Mouse (Mus musculus) CH12.LX (cell line): ENCODE measurements around the gene Rpn1. TPM values are rescaled to one million over a fixed set of nuclear protein-coding genes. Genes with fewer than 3 reads are reported as not detected.
A peak's percentile ranks its signal among the peaks of the same experiment; 100 is the strongest.

Source experiments
- DNase-seq: peaks from one replicate; pipeline ENCODE4 v3.0.0-alpha.2; 2013; ENCODE audit errors: extremely low read depth
- H3K27ac ChIP-seq: 2 replicates; pipeline ENCODE4 v1.5.1; 2012; ENCODE audit warnings: low read depth, mild to moderate bottlenecking, control low read depth, moderate library complexity; ENCODE audit not compliant: insufficient read depth
- H3K27me3 ChIP-seq: replicated peaks from 2 replicates; pipeline ENCODE3; 2012; ENCODE audit warnings: inconsistent platforms
- H3K36me3 ChIP-seq, 2 experiments: replicated peaks in 1 of 2; 2 replicates each; pipeline versions ENCODE3 to v1.6.1; 2012; ENCODE audit warnings: inconsistent platforms in 1 of 2, low read length in 1 of 2, mild to moderate bottlenecking in 1 of 2, mixed read lengths in 1 of 2, moderate library complexity in 1 of 2; ENCODE audit not compliant: control insufficient read depth in 1 of 2, insufficient read depth in 1 of 2
- H3K4me1 ChIP-seq, 2 experiments: 2 replicates each; pipeline ENCODE4 v1.6.1; 2012; ENCODE audit warnings: inconsistent platforms in 1 of 2, moderate library complexity in 1 of 2; ENCODE audit not compliant: insufficient read depth in 2 of 2, control insufficient read depth in 1 of 2
- H3K4me2 ChIP-seq: 2 replicates; pipeline ENCODE4 v1.6.1; 2012; ENCODE audit warnings: low read depth, mild to moderate bottlenecking, control low read depth; ENCODE audit not compliant: poor library complexity, insufficient read depth, severe bottlenecking
- H3K4me3 ChIP-seq, 3 experiments: fragments of 150-350 bp in 1 of 3; sonication (generic) in 1 of 3; replicated peaks in 1 of 3; 2 replicates each; pipeline versions ENCODE3 to v1.5.1; 2011 to 2012; ENCODE audit warnings: low read depth in 2 of 3, low read length in 2 of 3, mild to moderate bottlenecking in 2 of 3, moderate library complexity in 2 of 3, control low read depth in 1 of 3, improper control_type of control experiment in 1 of 3, inconsistent platforms in 1 of 3, mixed read lengths in 1 of 3; ENCODE audit not compliant: poor library complexity in 1 of 3
- H3K79me2 ChIP-seq: replicated peaks from 2 replicates; pipeline ENCODE4 v1.6.1; 2012; ENCODE audit warnings: mild to moderate bottlenecking, moderate library complexity; ENCODE audit not compliant: control insufficient read depth, poor library complexity, insufficient read depth, severe bottlenecking; ENCODE audit errors: extremely low read depth
- H3K9ac ChIP-seq: 2 replicates; pipeline ENCODE4 v1.6.1; 2012; ENCODE audit warnings: low read depth, mild to moderate bottlenecking, control low read depth, moderate library complexity; ENCODE audit not compliant: insufficient read depth
- H3K9me3 ChIP-seq: replicated peaks from 2 replicates; pipeline ENCODE3; 2012; ENCODE audit warnings: low read length, inconsistent platforms, mixed read lengths
- CHD2 ChIP-seq: IDR thresholded peaks from 2 replicates; pipeline ENCODE4 v1.6.1; 2011; ENCODE audit warnings: low read length, improper control_type of control experiment
- CTCF ChIP-seq, 2 experiments: IDR thresholded peaks in 1 of 2; conservative IDR thresholded peaks in 1 of 2; 2 replicates each; pipeline ENCODE4 v1.5.1; 2011 to 2012; ENCODE audit warnings: low read depth in 2 of 2, low read length in 2 of 2, improper control_type of control experiment in 1 of 2, inconsistent platforms in 1 of 2, mild to moderate bottlenecking in 1 of 2, moderate library complexity in 1 of 2
- E2F4 ChIP-seq: IDR thresholded peaks from 2 replicates; pipeline ENCODE4 v1.6.1; 2011; ENCODE audit warnings: low read depth, low read length, improper control_type of control experiment; ENCODE audit not compliant: insufficient replicate concordance
- EP300 ChIP-seq: IDR thresholded peaks from 2 replicates; pipeline ENCODE4 v1.6.1; 2011; ENCODE audit warnings: low read length, improper control_type of control experiment
- ETS1 ChIP-seq: conservative IDR thresholded peaks from 2 replicates; pipeline ENCODE4 v1.6.1; 2012; ENCODE audit warnings: low read depth, mild to moderate bottlenecking, inconsistent platforms, low read length, improper control_type of control experiment, moderate library complexity
- GABPA ChIP-seq: IDR thresholded peaks from 2 replicates; pipeline ENCODE4 v1.6.1; 2012; ENCODE audit warnings: low read depth, low read length, improper control_type of control experiment, inconsistent platforms; ENCODE audit not compliant: insufficient replicate concordance
- IRF4 ChIP-seq: IDR thresholded peaks from 2 replicates; pipeline ENCODE4 v1.6.1; 2014; ENCODE audit warnings: low read depth, mild to moderate bottlenecking, inconsistent platforms, low read length, improper control_type of control experiment
- JUN ChIP-seq: IDR thresholded peaks from 2 replicates; pipeline ENCODE4 v1.6.1; 2011; ENCODE audit warnings: low read depth, mild to moderate bottlenecking, low read length, improper control_type of control experiment, moderate library complexity; ENCODE audit not compliant: insufficient read depth
- JUND ChIP-seq: conservative IDR thresholded peaks from 2 replicates; pipeline ENCODE4 v1.6.1; 2011; ENCODE audit warnings: low read depth, low read length, improper control_type of control experiment
- MAFK ChIP-seq: IDR thresholded peaks from 2 replicates; pipeline ENCODE4 v1.6.1; 2011; ENCODE audit warnings: low read length, improper control_type of control experiment; ENCODE audit not compliant: insufficient replicate concordance
- MXI1 ChIP-seq: IDR thresholded peaks from 2 replicates; pipeline ENCODE4 v1.6.1; 2011; ENCODE audit warnings: mild to moderate bottlenecking, low read depth, low read length, improper control_type of control experiment
- MYC ChIP-seq: IDR thresholded peaks from 2 replicates; pipeline ENCODE4 v1.6.1; 2011; ENCODE audit warnings: low read depth, mild to moderate bottlenecking, improper control_type of control experiment, low read length
- NELFE ChIP-seq: IDR thresholded peaks from 2 replicates; pipeline ENCODE4 v1.6.1; 2011; ENCODE audit warnings: low read depth, low read length, improper control_type of control experiment
- NRF1 ChIP-seq: IDR thresholded peaks from 2 replicates; pipeline ENCODE4 v1.6.1; 2014; ENCODE audit warnings: low read depth, mild to moderate bottlenecking, inconsistent platforms, low read length, improper control_type of control experiment, moderate library complexity
- POLR2A ChIP-seq: IDR thresholded peaks from 2 replicates; pipeline ENCODE4 v1.6.1; 2011; ENCODE audit warnings: low read depth, mild to moderate bottlenecking, improper control_type of control experiment, low read length
- RAD21 ChIP-seq: IDR thresholded peaks from 2 replicates; pipeline ENCODE4 v1.6.1; 2011; ENCODE audit warnings: low read depth, mild to moderate bottlenecking, low read length, improper control_type of control experiment, moderate library complexity
- SMC3 ChIP-seq: IDR thresholded peaks from 2 replicates; pipeline ENCODE4 v1.6.1; 2011; ENCODE audit warnings: low read depth, low read length, improper control_type of control experiment
- TCF12 ChIP-seq: IDR thresholded peaks from 2 replicates; pipeline ENCODE4 v1.6.1; 2014; ENCODE audit warnings: low read depth, mild to moderate bottlenecking, inconsistent platforms, low read length, improper control_type of control experiment
- ZKSCAN1 ChIP-seq: IDR thresholded peaks from 2 replicates; pipeline ENCODE4 v1.6.1; 2012; ENCODE audit warnings: low read depth, inconsistent platforms, low read length, improper control_type of control experiment, borderline replicate concordance
- ZMIZ1 ChIP-seq: IDR thresholded peaks from 2 replicates; pipeline ENCODE4 v1.6.1; 2012; ENCODE audit warnings: low read depth, mild to moderate bottlenecking, inconsistent platforms, low read length, improper control_type of control experiment
- dilution Hi-C: fragments of 300-500 bp; cut with MboI; formaldehyde crosslinking; loops from 2 replicates; pipeline ENCODE4 v1.14.3; 2020; ENCODE audit warnings: low sequenced_read_pairs; ENCODE audit not compliant: extremely low pct_unique_long_range_greater_than_20kb, extremely low pct_ligation_motif_present
- in situ Hi-C: fragments of 300-500 bp; cut with MboI; formaldehyde crosslinking; loops from 3 replicates; pipeline ENCODE4 v1.14.3; 2019; ENCODE audit warnings: low sequenced_read_pairs, low pct_ligation_motif_present, low pct_unique_long_range_greater_than_20kb, mixed read lengths
- polyA plus RNA-seq: library from polyadenylated mRNA; unstranded; fragments of >175 nt; gene quantifications from 2 replicates; pipeline ENCODE4 v1.2.1, GENCODE M21; 2012; ENCODE audit warnings: low read depth; ENCODE audit not compliant: insufficient read length
- total RNA-seq, 2 experiments: library from RNA; depleted of rRNA; stranded (reverse); fragments of 300-350 nt in 1 of 2; fragments of >200 nt in 1 of 2; gene quantifications; 2 replicates each; pipeline ENCODE4 v1.2.3; 2012 to 2014

The Rpn1 gene
- total and polyA plus RNA-seq, 3 experiments, result 260 to 366 (median 339) TPM

DNA sequence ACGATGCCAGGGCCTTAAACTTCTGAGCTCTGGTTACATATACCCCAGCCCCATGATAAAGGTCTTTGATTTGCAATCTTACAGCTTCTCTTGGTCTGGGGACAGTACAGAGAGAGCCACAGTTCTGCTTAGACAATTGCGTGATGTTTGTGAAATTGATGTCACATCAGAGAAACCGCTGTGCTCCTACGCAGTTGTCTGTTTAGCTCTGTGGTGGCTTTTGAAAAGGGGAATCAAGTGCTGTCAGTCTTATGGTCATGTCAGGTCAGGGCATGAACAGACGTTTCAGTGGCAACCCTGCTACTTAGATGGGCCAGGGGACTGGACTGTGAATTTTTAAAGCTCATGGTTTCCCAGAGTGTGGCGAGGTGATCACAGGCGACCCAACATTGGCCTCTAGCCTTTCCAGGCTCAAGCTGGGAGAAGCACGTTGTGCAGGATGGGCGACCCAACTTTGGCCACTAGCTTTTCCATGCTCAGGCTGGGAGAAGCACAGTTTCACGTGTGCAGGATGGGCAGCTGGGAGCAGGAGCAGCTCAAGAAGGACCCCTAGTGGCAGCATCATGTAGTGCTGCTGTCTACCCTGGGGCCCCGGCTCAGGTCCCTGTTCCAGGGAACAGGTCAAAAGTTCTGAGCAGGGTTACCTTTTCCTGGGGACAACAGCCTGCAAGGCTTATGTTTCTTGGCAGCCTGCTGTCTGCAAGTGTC lies 39.0 kb downstream of the Rpn1 start:
- H3K27me3 ChIP-seq, result peaks cover 2% of the 10 kb centered on the region
- peaks cover 6% of the 10 kb centered on the region for H3K9me3 ChIP-seq
- TF ChIP-seq GABPA (no peak), POLR2A (no peak), JUND (no peak), CHD2 (no peak), EP300 (no peak), SMC3 (peak; percentile 21; the same call in 1 of the 2 replicates), MYC (no peak), MXI1 (no peak), ETS1 (no peak), TCF12 (no peak), RAD21 (peak; percentile 40), CTCF (conservative IDR thresholded peaks at IDR 0.05 in 1 of 2, IDR thresholded peaks at IDR 0.05 in 1 of 2; ENCODE audit: low read depth in 2 of 2, low read length in 2 of 2) (peak; percentile 26 to 63; a peak in 3 of 4 replicates)
- TF ChIP-seq, all 38 proteins: peak for 3
- no peak overlapping the region for H3K4me3 ChIP-seq
- H3K9ac ChIP-seq, result no peak overlapping the region
- H3K27ac ChIP-seq, result no peak overlapping the region
- in situ Hi-C loops, result loop anchor here (25.0 kb wide), 1 partner anchor 764 kb away; the partner anchor contains the start of genes Mcm2 and Podxl2
- no peaks in the 10 kb centered on the region for H3K36me3 ChIP-seq
- DNase-seq, result no peak
- peaks cover 10 to 34% of the 10 kb centered on the region in 2 experiments for H3K4me1 ChIP-seq
- H3K79me2 ChIP-seq, result no peaks in the 10 kb centered on the region
- dilution Hi-C loops, result no loop called here
- H3K4me2 ChIP-seq, result peak overlapping the region; percentile 30; the same call in 1 of the 2 replicates

DNA sequence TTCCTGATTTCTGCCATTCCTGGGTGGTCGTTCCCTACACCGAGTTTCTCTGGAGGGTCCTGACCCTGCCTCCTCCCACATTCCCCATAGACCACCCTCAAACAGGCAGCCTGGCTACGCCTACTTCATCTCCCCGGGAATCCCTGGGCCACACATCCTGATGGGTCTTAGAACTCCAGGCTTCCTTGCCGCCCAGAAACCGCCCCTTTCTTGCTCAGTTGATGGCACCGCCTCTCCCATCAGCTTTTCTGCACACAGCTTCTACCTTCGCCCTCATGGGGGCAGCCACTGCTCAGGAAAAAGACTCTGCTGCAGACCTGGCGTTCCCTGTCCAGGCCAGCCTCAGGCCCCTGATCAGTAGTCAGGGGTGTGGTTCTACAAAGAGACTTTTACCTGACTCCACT lies 39.6 kb downstream of the Rpn1 start:
- dilution Hi-C loops (no loop called here), in situ Hi-C loops (loop anchor here (25.0 kb wide), 1 partner anchor 763 kb away; the partner anchor contains the start of genes Mcm2 and Podxl2)
- Histone ChIP-seq H3K27me3 (no peaks in the 10 kb centered on the region), H3K4me2 (peak overlapping the region; percentile 30; the same call in 1 of the 2 replicates), H3K9me3 (peaks cover 11% of the 10 kb centered on the region), H3K79me2 (no peaks in the 10 kb centered on the region), H3K36me3 (no peaks in the 10 kb centered on the region), H3K9ac (no peak overlapping the region), H3K4me1 (peaks cover 10 to 34% of the 10 kb centered on the region in 2 experiments), H3K4me3 (no peak overlapping the region), H3K27ac (no peak overlapping the region)
- TF ChIP-seq POLR2A (no peak), ZMIZ1 (no peak), CTCF (conservative IDR thresholded peaks at IDR 0.05 in 1 of 2, IDR thresholded peaks at IDR 0.05 in 1 of 2; ENCODE audit: low read depth in 2 of 2, low read length in 2 of 2) (peak in 1 of 2 experiments; percentile 76; a peak in 2 of 4 replicates), NRF1 (no peak), E2F4 (no peak), NELFE (no peak), ZKSCAN1 (no peak), JUND (no peak), IRF4 (0 out of 2 replicates have a peak, but pooled peaks have one; percentile 4), MXI1 (no peak), SMC3 (peak; percentile 55), RAD21 (peak; percentile 84), MAFK (no peak), JUN (no peak)
- DNase-seq, result peak; percentile 48
